Mouse (Mus musculus) erythroblast, embryonic 14.5 days (primary cell): ENCODE data around the gene Fam120b.

Source experiments
- GATA1 ChIP-seq: IDR thresholded peaks from 2 replicates; pipeline ENCODE4 v1.6.1; 2012; ENCODE audit warnings: low read length, inconsistent platforms, mixed read lengths
- TAL1 ChIP-seq: IDR thresholded peaks from 3 replicates; pipeline ENCODE4 v1.6.1; 2012; ENCODE audit warnings: low read length, inconsistent platforms, mixed read lengths

DNA sequence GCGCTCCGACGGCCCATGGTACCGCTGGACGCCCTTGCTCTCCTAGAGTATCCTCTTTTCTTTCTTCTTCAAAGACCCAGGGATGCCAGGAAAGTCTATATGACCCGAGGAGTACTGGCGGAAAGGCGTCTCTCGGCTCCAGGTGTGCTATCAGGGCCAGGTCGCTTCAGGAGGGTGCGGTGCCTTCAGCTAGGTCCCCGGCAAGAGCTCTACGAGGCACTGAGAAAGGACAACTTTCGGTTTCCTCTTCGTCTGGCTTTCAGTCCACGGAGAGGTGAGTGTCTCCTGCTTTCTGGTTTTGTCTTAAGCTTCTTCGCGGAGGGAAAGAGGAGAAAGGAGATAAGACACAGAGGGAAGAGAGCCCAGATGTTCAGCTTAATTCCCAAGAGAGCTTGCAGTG is 20.8 kb upstream of the Fam120b start:
- TF ChIP-seq GATA1: no peak
- TF ChIP-seq TAL1: no peak
